Mouse (Mus musculus) stomach, postnatal 0 days (tissue): ENCODE data around the gene Csrp2.

Experiments
- CTCF ChIP-seq: IDR thresholded peaks from 2 replicates; pipeline ENCODE4 v1.5.1; 2016; ENCODE audit warnings: antibody characterized with exemption, low read depth, mild to moderate bottlenecking, moderate library complexity
- EP300 ChIP-seq: optimal IDR thresholded peaks from 2 replicates; pipeline ENCODE3; 2016; ENCODE audit warnings: antibody characterized with exemption

DNA sequence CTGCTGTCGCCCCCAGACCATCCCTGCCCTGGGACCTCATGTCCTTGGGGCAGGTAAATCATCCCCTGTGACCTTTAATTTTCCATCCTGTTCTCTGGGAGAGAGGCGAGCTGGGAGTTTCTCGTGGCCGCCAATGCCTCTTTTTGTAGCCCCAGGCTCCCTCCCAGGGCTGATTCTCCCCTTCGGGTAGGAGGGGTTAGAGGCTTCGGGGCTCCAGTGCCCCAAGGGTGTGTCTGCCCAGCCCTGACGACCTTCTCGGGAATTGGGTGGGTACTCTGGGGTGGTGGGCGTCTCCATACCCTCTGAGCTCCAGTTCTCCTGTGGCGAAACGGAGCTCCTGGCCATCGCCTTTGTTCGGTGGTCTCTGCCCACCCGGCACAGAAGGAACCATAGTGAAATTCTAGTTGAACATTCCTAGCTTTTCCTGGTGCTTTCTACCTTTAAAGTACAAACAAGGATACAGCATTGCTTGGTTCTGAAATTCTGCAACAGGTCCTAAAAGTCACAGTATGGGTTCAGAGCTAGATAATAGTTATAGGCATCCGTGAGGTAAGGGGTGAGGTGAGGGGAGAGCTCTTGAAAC is 870 bp downstream of the Csrp2 start:
- TF ChIP-seq CTCF: no peak
- TF ChIP-seq EP300: no peak
